Mouse (Mus musculus) c-Kit-positive CD71-positive TER-119-negative erythroid progenitor cells, embryonic 14.5 days (primary cell): ENCODE measurements around the gene Gm27021.

Experiments used
- DNase-seq: peaks from one replicate; pipeline ENCODE4 v3.0.0-alpha.2; 2013; ENCODE audit warnings: low read depth

The Gm27021 gene

DNA sequence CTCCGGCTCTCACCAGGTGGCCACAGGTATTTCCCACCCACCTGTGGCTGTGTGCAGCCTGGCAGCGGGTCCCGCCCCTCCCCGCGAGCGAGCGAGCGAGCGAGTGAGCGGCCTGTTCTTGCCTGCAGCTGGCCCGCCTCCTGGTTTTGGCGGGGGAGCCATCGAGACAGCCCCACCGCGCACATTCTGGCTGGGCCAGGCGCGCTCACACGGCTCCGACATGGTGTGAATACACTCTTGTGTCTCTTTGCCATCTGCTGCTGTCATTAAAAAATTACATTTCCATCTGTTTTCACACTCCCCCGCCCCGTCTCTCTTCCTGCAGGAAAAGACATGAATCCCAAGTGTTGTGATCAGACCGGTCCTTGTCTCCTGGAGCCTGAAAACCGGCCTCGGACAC is 69.3 kb downstream of the Gm27021 start:
- no peak for DNase-seq

DNA sequence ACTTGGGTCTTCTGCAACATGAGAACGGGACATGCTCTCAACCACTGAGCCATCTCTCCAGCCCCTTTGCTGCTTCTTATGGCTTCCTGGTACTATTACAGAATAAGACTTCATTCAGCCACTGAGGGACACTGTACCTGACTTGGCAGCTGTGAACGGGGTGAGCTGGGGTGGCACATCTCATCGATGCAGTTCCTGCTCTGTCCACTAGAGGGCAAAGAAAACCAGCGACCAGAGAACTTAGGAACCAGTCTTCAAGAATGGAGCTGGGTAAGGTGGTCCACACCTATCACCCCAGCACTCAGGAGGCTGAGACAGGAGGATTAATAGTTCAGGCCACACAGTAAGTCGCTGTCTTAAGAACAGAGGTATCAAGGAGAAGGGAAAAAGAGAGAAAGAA is 71.9 kb downstream of the Gm27021 start:
- DNase-seq = peak; percentile 68

GRCm38 (mm10) chr8:120594571-120594970 is 73.3 kb downstream of the Gm27021 start:
- no peak for DNase-seq

- DNase-seq = no peak
Measured at GRCm38 (mm10) chr8:120591587-120592292, 76.1 kb downstream of the Gm27021 start.

DNA sequence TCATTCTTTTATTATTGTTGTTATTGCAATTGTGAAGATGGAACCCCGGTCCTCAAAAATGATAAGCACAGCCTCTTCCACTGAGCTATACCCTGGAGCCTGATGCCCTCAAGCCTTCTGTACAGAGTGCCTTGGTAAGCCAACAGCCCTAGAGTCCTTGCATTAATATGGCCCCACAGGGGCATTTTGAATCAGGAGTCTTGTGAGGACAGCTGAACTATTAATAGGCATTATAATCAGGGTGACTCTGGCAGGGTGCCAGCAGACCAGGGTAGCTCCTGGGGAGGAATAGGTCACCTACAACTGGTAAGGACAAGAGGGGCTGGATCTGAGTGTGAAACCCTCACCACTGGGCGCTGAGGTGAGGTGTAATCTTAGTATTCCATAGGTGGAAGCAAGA is 78.0 kb downstream of the Gm27021 start:
- no peak for DNase-seq

- peak; percentile 98 for DNase-seq
Measured at GRCm38 (mm10) chr8:120588908-120589771, 78.7 kb downstream of the Gm27021 start, which contains the start of gene Gins2. Gene Gins2 (minus strand): TSS chr8:120589304.

DNA sequence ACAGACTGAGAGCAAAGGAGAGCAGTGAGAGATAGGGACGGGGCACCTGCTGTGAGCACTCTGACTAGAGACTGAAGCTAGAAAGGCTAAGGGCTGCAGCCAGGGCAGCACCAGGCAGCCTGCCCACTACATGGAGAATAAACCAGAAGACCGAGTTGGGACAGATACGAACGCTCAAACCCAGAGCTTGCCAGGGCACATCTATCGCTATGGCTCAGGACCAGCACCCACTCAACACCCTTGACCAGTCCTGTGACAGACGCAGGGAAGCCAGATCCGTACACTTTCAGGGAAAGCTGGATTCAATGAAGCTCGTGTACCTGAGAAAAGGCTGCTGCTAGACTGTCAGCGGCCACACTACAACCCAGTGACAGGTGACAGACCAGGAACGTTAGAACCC is 82.4 kb downstream of the Gm27021 start:
- no peak for DNase-seq

DNA sequence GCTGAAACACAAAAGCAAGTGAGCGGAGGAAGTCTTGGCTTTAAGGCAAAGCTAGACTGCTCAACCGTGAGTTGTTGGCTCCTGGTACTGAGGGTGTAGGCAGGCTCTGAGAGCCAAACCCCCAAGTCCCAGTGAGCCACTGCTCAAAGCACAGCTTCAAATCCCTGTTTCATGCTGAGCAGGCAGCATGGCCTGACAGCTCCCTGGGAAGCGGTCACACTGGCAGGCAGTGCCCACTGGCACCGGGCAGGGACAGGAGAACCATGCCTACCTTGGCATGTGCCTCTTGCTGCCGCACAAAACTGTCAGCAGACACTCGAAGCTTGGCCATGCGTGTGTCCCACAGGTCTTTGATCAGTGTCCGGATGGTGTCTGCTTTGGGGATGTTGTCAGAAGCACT is 86.1 kb downstream of the Gm27021 start:
- DNase-seq = no peak

DNA sequence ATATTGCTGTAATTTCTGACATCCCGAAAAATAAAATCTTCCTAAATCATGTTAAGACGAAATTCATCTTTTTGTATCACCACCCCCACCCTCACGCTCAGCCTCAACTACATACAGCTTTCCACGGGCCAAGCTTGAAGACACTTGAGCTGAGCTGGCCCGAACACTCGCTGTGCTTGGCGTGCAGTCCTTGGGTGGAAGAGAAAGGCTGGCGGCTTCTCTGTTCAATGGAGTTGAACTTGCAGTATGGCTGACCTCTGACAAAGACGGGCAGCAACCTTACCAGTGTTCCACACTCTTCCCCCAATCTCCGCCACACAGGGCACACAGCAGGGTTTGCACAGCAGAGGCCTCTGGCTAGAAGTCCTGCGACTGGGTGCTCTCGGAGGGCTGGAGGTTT is 86.5 kb downstream of the Gm27021 start:
- no peak for DNase-seq

GRCm38 (mm10) chr8:120580336-120581000 is 87.4 kb downstream of the Gm27021 start:
- DNase-seq = no peak

DNA sequence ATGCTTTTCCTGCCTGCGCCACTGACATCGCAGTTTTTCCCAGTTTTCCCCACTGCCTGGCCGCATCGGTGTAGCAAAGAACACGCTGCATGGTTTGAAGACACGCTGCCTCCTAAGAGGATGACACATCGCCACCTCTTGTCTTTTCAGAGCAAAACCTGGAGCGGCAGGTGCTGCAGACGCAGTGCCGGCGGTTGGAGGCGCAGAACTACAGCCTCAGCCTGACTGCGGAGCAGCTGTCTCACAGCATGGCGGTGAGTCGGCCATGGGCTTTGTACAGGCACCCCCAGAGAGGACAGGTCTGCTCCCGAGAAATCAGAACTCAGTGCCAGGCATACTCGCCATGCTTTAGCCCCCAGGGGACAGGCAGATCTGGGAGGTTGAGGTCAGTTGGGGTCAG is 90.1 kb downstream of the Gm27021 start:
- DNase-seq = no peak

GRCm38 (mm10) chr8:120575801-120576200 is 92.1 kb downstream of the Gm27021 start:
- DNase-seq = no peak

- no peak for DNase-seq
Measured at GRCm38 (mm10) chr8:120574941-120575340, 92.9 kb downstream of the Gm27021 start.

- no peak for DNase-seq
Measured at GRCm38 (mm10) chr8:120573866-120574265, 94.0 kb downstream of the Gm27021 start.

- DNase-seq = no peak
Measured at GRCm38 (mm10) chr8:120572534-120572933, 95.3 kb downstream of the Gm27021 start.

DNA sequence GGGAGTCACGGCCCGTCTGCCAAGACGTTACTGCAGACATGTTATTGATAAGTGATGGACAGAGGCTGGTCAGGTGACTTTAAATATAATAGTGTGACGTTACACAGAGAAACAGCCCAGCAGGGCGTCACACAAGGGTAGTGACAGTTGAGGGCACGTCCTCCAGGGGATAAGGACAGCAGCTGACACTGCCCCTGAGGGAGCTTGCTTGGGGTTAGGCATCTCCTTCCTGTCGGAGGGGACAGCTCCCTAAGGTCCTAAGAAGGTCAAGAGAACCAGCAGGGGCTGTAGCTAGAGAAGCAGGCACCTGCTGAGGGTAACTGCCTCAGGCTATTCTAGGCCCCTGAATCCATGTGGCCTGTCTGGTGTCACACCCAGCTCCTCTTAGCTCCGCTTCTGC is 96.3 kb downstream of the Gm27021 start:
- DNase-seq = no peak

GRCm38 (mm10) chr8:120569939-120570715 is 97.8 kb downstream of the Gm27021 start:
- peak; percentile 53 for DNase-seq

GRCm38 (mm10) chr8:120569123-120569522 is 98.8 kb downstream of the Gm27021 start:
- DNase-seq = no peak

GRCm38 (mm10) chr8:120568164-120568798 is 99.6 kb downstream of the Gm27021 start:
- DNase-seq = no peak

DNA sequence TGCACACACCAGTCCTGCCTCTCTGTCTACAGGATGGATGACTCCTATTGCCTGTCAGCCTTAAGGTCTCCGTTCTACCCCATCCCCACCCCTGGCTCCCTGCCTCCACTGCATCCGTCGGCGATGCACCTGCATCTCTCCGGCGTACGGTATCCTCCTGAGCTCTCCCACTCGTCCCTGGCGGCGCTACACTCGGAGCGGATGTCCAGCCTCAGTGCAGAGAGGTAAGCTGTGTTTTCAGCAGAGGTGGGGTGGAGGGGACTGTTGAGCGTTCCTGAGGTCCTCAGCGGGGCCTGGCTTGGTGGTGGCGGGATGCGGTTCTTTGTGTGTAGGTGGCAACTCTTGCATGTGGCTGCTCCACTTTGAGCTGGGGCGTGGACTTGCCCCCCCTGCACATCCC is 100.1 kb downstream of the Gm27021 start:
- no peak for DNase-seq

DNA sequence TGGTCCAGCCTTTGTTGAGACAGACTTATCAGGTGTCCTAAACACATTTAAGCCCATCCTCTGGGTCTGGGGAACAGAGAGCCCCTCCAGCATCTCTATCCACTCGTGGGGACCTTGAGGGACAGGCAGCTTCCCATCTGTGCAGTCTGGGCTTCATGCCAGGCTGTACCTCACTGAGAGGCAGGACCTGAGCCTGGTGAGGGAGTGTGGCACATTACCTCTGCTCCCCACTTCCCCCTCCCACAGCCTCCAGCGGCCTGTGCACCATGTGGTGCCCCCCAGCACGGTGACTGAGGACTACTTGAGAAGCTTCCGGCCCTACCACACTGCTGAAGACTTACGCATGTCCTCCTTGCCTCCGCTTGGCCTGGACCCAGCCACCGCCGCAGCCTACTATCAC is 101.2 kb downstream of the Gm27021 start:
- no peak for DNase-seq
